Mouse (Mus musculus): Measurements from ENCODE around the gene Timeless. TPM values are rescaled to one million over a fixed set of nuclear protein-coding genes. Genes with fewer than 3 reads are reported as not detected.
"Not testable (repeated sequence)": the region's sequence is repeated elsewhere in the genome, so short reads cannot be mapped to it uniquely, and the experiment has no call there.

Gene Timeless
- polyA plus RNA-seq, 1 experiment from 2014 or later, result 80.9 TPM

DNA sequence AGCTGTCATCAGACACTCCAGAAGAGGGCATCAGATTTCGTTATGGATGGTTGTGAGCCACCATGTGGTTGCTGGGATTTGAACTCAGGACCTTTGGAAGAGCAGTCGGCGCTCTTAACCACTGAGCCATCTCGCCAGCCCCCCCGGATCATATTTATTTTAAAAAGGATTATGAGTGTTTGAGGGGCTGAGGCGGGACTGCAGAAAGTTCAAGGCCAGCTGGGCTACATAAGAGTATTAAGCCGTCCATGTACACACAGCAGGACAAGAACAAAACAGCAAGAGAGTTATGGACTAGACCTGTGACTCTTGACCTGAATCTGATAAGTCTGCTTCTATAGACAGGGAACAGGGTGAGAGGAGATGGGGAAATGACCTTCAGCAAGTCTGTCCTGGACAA lies 28.5 kb downstream of the Timeless start:
- H3K4me1 ChIP-seq; ATAC-seq (ENCODE audit: insufficient number of reproducible peaks, insufficient read depth, low FRiP score, low TSS enrichment); H3K36me3 ChIP-seq; H3K27me3 ChIP-seq; H3K9me3 ChIP-seq; H3K4me3 ChIP-seq; H3K9ac ChIP-seq; H3K27ac ChIP-seq; H3K4me2 ChIP-seq (replicated peaks): not testable (repeated sequence)
- WGBS, result 87% methylated on average over 7 of the region's 7 CpGs

DNA sequence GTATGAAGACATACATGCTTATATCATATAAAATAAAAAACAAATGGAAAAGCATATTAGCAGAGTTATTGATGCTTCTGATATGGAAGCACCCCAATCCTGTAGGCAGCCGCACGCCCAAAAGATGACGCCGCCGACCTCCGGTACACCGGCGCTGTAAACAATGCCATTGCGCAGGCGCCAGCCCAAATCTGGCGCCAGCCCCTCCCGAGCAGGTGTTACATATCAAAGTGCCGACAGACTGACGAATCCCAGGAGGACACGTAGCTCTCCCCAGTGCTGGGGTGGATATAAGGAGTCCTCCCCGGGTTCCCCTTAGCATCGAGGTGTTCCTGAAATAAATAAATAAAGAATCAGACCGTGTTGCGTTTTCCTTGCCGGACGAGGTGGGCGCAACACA lies 30.4 kb downstream of the Timeless start:
- ATAC-seq (ENCODE audit: insufficient number of reproducible peaks, insufficient read depth, low FRiP score, low TSS enrichment), result no peak
- no peak overlapping the region for H3K27ac ChIP-seq
- no peaks in the 10 kb centered on the region for H3K36me3 ChIP-seq
- H3K9ac ChIP-seq, result no peak overlapping the region
- no peaks in the 10 kb centered on the region for H3K9me3 ChIP-seq
- no peaks in the 10 kb centered on the region for H3K4me1 ChIP-seq
- no peak overlapping the region for H3K4me2 ChIP-seq (replicated peaks)
- H3K27me3 ChIP-seq, result no peaks in the 10 kb centered on the region
- no peak overlapping the region for H3K4me3 ChIP-seq
- WGBS, result 73% methylated on average over 22 of the region's 22 CpGs

DNA sequence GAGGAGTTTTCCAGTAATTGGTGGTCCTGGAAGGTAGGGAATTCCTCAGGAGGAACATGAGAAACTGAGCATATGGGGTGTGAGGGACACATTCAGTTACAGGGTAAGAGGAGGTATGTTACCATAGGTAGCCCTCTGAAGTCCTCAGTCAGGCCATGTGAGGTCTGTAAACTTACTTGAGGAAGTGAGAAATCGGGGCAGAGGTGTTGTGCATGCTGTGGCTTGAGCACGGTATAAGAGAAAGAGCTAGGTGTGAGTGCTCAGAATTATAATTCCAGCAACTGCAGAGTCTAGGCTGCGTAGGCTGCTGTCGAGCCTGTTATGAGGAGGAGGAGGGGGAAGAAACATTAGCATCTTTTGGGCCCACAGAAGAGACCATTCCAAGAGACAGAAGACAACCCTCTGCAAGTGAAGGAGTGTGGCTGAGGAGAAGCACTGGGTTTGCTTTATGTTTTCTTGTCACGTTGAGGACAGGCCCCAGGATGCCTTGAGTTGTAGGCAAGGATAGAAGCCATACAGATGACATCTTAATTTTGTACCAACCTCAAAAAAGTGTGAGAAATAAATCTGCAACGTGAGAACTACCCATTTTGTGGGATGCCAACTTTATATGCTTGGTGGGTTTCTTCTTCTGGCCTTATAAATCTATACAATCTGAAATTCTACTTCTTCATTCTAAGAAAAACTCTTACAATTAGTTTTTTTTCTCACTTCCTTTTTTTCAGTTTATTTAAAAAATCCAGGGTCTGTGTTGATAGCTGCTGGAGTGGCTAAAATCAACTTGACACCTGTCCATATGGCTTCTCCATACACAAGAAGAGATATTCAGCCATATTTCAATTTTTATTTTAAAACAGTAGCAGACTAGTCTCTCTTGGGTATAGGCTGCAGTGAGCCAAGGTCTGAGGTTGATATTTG lies 31.8 kb downstream of the Timeless start:
- WGBS, result 81% methylated on average over 6 of the region's 6 CpGs
- Histone ChIP-seq H3K4me1 (no peaks in the 10 kb centered on the region), H3K27ac (no peak overlapping the region), H3K36me3 (no peaks in the 10 kb centered on the region), H3K9me3 (no peaks in the 10 kb centered on the region), H3K4me3 (no peak overlapping the region), H3K27me3 (no peaks in the 10 kb centered on the region), H3K9ac (no peak overlapping the region), H3K4me2 (replicated peaks) (no peak overlapping the region)
- ATAC-seq (ENCODE audit: insufficient number of reproducible peaks, insufficient read depth, low FRiP score, low TSS enrichment), result no peak

DNA sequence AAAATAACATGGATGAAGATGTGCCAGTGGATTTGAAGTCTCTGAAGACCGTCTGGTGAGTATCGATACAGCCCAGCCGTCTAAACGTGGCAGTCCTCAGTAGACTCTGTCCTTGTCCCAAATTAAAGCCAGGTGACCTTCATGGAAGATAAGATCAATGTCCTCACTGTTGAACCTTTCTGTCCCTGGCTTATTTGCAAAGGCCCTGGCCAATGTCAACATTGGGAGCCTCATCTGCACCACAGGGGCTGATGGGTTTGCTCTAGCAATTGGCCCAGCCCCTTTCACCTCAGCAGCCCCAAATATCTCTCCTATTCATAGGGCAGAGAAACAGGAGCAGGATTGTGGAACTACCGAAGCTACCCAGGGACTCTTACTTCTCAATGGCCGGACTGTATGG lies 36.5 kb downstream of the Timeless start, which contains the start of gene Apof:
Apof (plus strand) TSS at position 301 of the 400 bp plus-strand sequence.
- no peak within 1 kb of the TSS for H3K27ac ChIP-seq
- H3K4me1 ChIP-seq, result 0 out of 2 replicates have a peak, but pooled peaks cover 6% of the 10 kb centered on the region
- no peaks in the 10 kb centered on the region for H3K36me3 ChIP-seq
- WGBS, result 49% methylated on average over 6 of the region's 6 CpGs
- ATAC-seq (ENCODE audit: insufficient number of reproducible peaks, insufficient read depth, low FRiP score, low TSS enrichment), result no peak
- no peak within 1 kb of the TSS for H3K9ac ChIP-seq
- H3K27me3 ChIP-seq, result no peaks in the 10 kb centered on the region
- no peak within 1 kb of the TSS for H3K4me3 ChIP-seq
- no peak within 1 kb of the TSS for H3K4me2 ChIP-seq (replicated peaks)
- H3K9me3 ChIP-seq, result no peaks in the 10 kb centered on the region

DNA sequence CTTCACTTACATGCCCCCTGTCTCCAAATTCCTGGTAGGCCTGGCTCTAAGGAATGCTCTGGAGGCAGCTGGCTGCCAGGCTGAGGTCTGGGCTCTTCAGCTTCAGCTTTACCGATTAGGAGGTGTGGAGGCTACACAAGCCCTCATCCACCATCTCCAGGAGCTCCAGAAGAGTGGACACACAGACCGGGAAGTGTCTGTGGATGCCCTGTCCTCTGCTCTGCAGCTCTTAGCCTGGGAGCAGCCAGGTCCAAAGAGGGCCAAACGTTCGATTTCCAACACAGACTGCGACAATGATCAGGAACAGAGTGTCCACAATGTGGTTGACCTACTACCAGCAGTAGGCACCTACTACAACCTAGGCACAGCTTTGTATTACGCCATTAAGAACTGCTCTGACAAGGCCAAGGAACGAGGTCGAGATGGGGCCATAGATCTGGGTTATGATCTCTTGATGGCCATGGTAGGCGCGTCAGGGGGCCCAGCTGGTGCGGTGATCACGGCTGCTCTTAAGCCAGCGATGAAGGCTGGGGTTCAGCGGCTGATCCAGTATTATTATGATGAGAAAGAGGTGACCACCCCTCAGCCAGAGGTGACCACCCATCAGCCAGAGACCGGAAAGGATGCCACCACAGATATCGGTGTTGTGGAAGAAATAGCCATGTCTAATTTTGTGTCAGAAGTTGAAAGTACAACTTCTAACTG lies 37.5 kb downstream of the Timeless start:
- Histone ChIP-seq H3K9ac (no peak overlapping the region), H3K4me3 (peak overlapping the region; percentile 77; the same call in 1 of the 2 replicates), H3K9me3 (no peaks in the 10 kb centered on the region), H3K36me3 (no peaks in the 10 kb centered on the region), H3K4me1 (0 out of 2 replicates have a peak, but pooled peaks cover 6% of the 10 kb centered on the region), H3K4me2 (replicated peaks) (peak overlapping the region; percentile 66), H3K27me3 (no peaks in the 10 kb centered on the region), H3K27ac (no peak overlapping the region)
- ATAC-seq (ENCODE audit: insufficient number of reproducible peaks, insufficient read depth, low FRiP score, low TSS enrichment), result no peak
- 90% methylated on average over 16 of the region's 16 CpGs for WGBS

DNA sequence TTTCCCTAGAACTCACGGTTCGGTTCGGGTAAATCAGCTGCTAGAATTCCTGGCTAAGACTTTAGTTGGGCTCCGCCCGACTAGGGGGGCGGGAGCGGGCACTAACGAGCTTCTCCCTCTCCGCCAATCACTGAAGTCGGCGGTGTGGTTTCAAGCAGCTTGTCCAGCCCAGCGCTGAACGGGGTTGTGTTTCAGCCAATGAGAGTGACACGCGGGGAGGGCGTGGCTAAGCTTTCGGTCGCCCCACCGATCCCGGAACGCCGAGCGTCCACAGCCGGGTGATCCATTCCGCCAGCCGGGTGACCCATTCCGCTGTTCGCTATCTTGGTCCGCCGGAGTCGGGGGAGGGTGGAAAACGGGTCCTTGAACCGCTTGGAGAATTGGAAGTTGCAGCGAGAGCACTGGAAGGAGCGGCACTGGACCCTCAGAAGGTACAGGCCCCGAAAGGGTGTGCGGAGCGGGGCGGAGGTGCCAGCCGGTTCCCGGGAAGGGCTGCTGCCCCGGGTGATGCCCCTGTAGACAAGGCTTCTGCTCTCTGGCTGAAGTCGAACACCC lies 38.5 kb downstream of the Timeless start, which contains the start of gene Stat2:
Stat2 (plus strand) TSS at position 273 of the 555 bp plus-strand sequence.
- Histone ChIP-seq H3K27ac (no peak within 1 kb of the TSS), H3K9ac (peak within 1 kb of the TSS; percentile 65), H3K4me1 (0 out of 2 replicates have a peak, but pooled peaks cover 6% of the 10 kb centered on the region), H3K36me3 (no peaks in the 10 kb centered on the region), H3K27me3 (no peaks in the 10 kb centered on the region), H3K4me3 (peak within 1 kb of the TSS; percentile 77), H3K9me3 (no peaks in the 10 kb centered on the region), H3K4me2 (replicated peaks) (peak within 1 kb of the TSS; percentile 66)
- peak; percentile 97 for ATAC-seq (ENCODE audit: insufficient number of reproducible peaks, insufficient read depth, low FRiP score, low TSS enrichment)
- WGBS, result under 1% methylated on average over 43 of the region's 43 CpGs

DNA sequence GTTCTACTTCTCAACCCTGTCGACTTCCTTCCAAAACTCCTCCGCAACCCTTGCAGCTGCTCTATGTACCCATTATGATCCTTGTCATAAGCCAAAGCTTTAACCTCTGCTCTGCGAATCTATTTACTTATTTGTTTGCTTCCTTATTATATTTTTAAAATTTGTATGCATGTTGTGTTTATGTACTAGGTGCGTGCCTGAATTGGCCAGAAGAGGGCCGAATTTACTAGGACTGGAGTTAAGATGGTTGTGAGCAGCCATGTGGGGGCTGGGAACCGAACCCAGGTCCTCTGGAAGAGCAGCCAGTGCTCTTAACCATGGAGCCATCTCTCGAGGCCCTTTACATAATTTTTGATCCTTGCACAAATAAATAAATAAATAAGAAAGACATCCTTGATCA lies 39.0 kb downstream of the Timeless start:
- no peaks in the 10 kb centered on the region for H3K27me3 ChIP-seq
- no peaks in the 10 kb centered on the region for H3K36me3 ChIP-seq
- 0 out of 2 replicates have a peak, but pooled peaks cover 6% of the 10 kb centered on the region for H3K4me1 ChIP-seq
- peak overlapping the region; percentile 65 for H3K9ac ChIP-seq
- no peak for ATAC-seq (ENCODE audit: insufficient number of reproducible peaks, insufficient read depth, low FRiP score, low TSS enrichment)
- peak overlapping the region; percentile 77 for H3K4me3 ChIP-seq
- H3K9me3 ChIP-seq, result no peaks in the 10 kb centered on the region
- WGBS, result 38% methylated on average over 7 of the region's 7 CpGs
- no peak overlapping the region for H3K27ac ChIP-seq
- peak overlapping the region; percentile 66 for H3K4me2 ChIP-seq (replicated peaks)

DNA sequence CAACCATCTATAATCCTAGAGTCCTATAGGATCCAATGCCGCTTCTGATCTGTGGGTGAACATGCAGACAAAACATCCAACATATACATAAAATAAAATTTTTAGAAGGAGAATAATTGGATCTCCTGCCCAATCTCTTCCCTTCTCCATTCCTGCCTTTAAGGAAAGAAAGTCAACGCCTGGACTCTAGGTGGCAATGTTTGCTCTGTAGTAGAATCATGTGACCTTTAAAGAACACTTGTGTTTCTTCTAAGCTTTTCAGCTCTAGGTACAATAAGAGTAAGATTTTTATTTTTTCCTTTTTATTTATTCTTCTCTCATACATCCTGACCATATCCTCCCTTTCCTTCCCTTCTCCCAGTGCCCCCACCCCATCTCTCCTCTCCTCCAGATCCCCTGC lies 40.0 kb downstream of the Timeless start:
- H3K27me3 ChIP-seq, result no peaks in the 10 kb centered on the region
- no peaks in the 10 kb centered on the region for H3K36me3 ChIP-seq
- H3K4me1 ChIP-seq, result 0 out of 2 replicates have a peak, but pooled peaks cover 6% of the 10 kb centered on the region
- H3K9me3 ChIP-seq, result no peaks in the 10 kb centered on the region
- H3K4me3 ChIP-seq, result no peak overlapping the region
- WGBS, result 65% methylated on average over 2 of the region's 2 CpGs
- no peak overlapping the region for H3K4me2 ChIP-seq (replicated peaks)
- H3K9ac ChIP-seq, result no peak overlapping the region
- no peak for ATAC-seq (ENCODE audit: insufficient number of reproducible peaks, insufficient read depth, low FRiP score, low TSS enrichment)
- no peak overlapping the region for H3K27ac ChIP-seq

DNA sequence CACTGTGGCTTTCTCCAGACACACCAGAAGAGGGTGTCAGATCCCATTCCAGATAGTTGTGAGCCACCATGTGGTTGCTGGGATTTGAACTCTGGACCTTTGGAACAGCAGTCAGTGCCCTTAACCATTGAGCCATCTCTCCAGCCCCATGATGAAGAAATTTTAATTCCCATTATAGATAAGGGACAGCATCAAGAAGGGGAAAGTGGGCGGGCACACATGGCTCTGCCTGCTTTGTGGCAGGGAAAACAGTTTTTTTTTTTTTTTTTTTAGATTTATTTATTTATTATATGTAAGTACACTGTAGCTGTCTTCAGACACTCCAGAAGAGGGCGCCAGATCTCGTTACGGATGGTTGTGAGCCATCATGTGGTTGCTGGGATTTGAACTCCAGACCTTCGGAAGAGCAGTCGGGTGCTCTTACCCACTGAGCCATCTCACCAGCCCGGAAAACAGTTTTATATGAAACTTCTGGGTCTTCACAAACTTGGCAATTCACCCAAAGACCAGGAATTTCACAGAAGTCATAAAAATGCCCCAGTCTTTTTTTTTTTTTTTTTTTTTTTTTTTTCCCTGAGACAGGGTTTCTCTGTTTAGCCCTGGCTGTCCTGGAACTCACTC lies 41.1 kb downstream of the Timeless start:
- ATAC-seq (ENCODE audit: insufficient number of reproducible peaks, insufficient read depth, low FRiP score, low TSS enrichment); H3K9me3 ChIP-seq; H3K4me2 ChIP-seq (replicated peaks); H3K36me3 ChIP-seq; H3K27me3 ChIP-seq; H3K4me3 ChIP-seq; H3K27ac ChIP-seq; H3K9ac ChIP-seq; H3K4me1 ChIP-seq: not testable (repeated sequence)
- WGBS, result 81% methylated on average over 6 of the region's 7 CpGs

DNA sequence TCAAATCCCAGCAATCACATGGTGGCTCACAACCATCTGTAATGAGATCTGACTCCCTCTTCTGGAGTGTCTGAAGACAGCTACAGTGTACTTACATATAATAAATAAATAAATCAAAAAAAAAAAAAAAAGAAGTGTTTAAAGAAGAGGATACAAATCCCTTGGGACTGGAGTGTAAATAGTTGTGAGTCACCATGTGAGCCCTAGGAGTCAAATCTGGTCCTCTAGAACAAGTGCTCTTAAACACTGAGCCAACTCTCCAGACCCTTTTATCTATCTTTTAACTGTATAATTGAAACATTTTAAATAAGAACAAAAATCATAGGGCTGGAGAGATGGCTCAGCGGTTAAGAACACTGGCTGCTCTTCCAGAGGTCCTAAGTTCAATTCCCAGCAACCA lies 43.5 kb downstream of the Timeless start:
- H3K9me3 ChIP-seq; H3K4me1 ChIP-seq; H3K36me3 ChIP-seq; H3K27me3 ChIP-seq; H3K4me3 ChIP-seq; H3K9ac ChIP-seq; H3K27ac ChIP-seq; H3K4me2 ChIP-seq (replicated peaks); ATAC-seq (ENCODE audit: insufficient number of reproducible peaks, insufficient read depth, low FRiP score, low TSS enrichment): not testable (repeated sequence)
- 86% methylated on average over 1 of the region's 1 CpGs for WGBS

DNA sequence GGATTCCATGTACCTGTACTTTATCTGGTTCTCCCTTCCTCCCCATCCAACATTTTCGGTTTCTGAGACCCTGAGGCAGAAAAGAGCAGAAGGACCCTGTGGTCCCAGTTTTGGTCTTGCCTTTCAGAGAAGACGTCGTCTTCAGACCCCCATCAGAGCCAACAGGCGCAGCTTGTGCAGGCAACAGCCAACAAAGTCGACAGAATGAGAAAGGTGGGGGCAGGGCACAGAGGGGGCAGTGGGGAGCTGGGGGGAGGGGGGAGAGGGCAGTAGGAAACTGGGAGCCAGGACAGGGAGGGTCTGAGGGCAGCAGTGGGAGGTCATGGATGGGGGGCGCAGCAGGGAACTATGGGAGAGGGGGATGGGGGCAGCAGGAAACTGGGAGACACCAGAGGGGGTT lies 46.3 kb downstream of the Timeless start:
- H3K4me2 ChIP-seq (replicated peaks), result no peak overlapping the region
- WGBS, result 58% methylated on average over 6 of the region's 6 CpGs
- H3K4me3 ChIP-seq, result no peak overlapping the region
- H3K27ac ChIP-seq, result no peak overlapping the region
- no peaks in the 10 kb centered on the region for H3K9me3 ChIP-seq
- no peak for ATAC-seq (ENCODE audit: insufficient number of reproducible peaks, insufficient read depth, low FRiP score, low TSS enrichment)
- peaks cover 32% of the 10 kb centered on the region for H3K36me3 ChIP-seq
- no peak overlapping the region for H3K9ac ChIP-seq
- no peaks in the 10 kb centered on the region for H3K4me1 ChIP-seq
- H3K27me3 ChIP-seq, result no peaks in the 10 kb centered on the region
